Mouse (Mus musculus): ENCODE data around the gene Rnf17. TPM values are rescaled to one million over a fixed set of nuclear protein-coding genes. Genes with fewer than 3 reads are reported as not detected.

The Rnf17 gene
- polyA plus RNA-seq, 1 experiment from 2014 or later, result 1.8 TPM

DNA sequence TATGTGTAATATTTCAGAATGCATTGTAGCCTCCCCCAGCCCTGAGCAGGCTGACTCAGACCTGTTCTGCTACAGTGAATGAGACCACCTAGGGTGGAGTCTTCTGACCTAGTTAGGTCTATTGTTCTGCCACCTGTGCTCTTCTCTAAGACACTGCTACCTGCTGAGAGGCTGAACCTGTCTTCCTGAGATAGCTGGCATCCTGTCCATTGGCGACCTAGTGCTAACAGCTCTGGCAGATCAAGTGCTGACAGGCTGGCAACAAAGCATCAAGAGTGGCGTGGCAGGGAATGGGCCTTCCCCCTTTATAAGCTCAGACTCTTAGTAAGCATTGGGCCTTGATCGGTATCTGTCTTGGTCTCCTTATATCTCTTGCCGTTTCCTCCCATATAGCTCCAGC lies 148.6 kb downstream of the Rnf17 start:
- ATAC-seq (replicated peaks; ENCODE audit: extremely low read depth, insufficient read depth, low FRiP score), result no peak
- Histone ChIP-seq H3K27ac (ENCODE audit: low read length) (no peak overlapping the region), H3K27me3 (ENCODE audit: control insufficient read depth, insufficient read depth, low read length) (no peaks in the 10 kb centered on the region), H3K9me3 (replicated peaks; ENCODE audit: control insufficient read depth, low read length) (no peaks in the 10 kb centered on the region), H3K36me3 (ENCODE audit: control insufficient read depth, insufficient read depth) (peaks cover 5% of the 10 kb centered on the region; the same call in 1 of the 2 replicates), H3K9ac (ENCODE audit: low read length) (no peak overlapping the region), H3K4me2 (ENCODE audit: low read depth, low read length) (no peak overlapping the region), H3K4me1 (ENCODE audit: control insufficient read depth, insufficient read depth, low read length) (no peaks in the 10 kb centered on the region), H3K4me3 (ENCODE audit: low read length) (no peak overlapping the region)
- WGBS, result 79% methylated on average over 4 of the region's 4 CpGs

DNA sequence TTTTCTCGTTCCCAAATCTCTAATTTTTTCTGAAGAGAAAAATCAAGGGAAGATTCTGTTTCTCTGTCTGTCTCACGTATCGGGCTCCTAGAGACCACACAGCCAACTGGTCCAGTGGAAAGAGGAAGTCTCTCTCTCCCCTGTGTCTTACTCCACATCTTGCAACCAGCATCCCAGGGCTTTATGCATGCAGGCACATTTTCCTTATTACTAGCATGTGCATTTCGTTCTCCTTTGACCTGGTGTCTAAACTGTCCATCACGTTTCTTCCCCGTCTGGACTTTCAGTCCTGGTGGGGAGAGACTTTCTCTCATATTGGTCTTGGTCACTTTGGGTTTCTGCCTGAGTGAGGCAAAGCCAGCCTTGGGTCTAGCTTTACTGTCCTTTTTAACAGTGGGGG lies 150.5 kb downstream of the Rnf17 start:
- WGBS, result 88% methylated on average over 6 of the region's 6 CpGs
- Histone ChIP-seq H3K4me3 (ENCODE audit: low read length) (no peak overlapping the region), H3K9me3 (replicated peaks; ENCODE audit: control insufficient read depth, low read length) (no peaks in the 10 kb centered on the region), H3K27me3 (ENCODE audit: control insufficient read depth, insufficient read depth, low read length) (no peaks in the 10 kb centered on the region), H3K27ac (ENCODE audit: low read length) (no peak overlapping the region), H3K9ac (ENCODE audit: low read length) (no peak overlapping the region), H3K36me3 (ENCODE audit: control insufficient read depth, insufficient read depth) (peaks cover 5% of the 10 kb centered on the region; the same call in 1 of the 2 replicates), H3K4me1 (ENCODE audit: control insufficient read depth, insufficient read depth, low read length) (no peaks in the 10 kb centered on the region), H3K4me2 (ENCODE audit: low read depth, low read length) (no peak overlapping the region)
- ATAC-seq (replicated peaks; ENCODE audit: extremely low read depth, insufficient read depth, low FRiP score), result no peak

DNA sequence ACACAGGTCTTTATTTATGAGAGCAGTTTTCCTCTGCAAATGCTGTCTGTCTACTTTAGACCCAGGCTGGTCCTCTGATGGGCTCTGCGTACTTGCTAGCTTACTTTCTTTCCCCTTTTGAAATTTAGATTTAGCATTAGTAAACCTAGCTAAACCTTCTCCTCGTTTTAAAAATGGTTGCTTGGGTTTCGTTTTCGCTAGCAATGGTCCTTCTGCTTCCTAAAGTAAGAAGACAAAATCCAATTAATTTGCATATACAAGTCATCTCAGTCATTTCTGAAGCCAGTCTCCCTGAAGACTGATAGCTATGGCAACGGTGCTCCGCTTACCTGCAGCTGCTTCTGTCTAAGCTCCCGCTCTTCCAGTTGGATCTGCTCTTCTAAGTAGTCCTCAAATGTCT lies 150.9 kb downstream of the Rnf17 start:
- 93% methylated on average over 7 of the region's 7 CpGs for WGBS

DNA sequence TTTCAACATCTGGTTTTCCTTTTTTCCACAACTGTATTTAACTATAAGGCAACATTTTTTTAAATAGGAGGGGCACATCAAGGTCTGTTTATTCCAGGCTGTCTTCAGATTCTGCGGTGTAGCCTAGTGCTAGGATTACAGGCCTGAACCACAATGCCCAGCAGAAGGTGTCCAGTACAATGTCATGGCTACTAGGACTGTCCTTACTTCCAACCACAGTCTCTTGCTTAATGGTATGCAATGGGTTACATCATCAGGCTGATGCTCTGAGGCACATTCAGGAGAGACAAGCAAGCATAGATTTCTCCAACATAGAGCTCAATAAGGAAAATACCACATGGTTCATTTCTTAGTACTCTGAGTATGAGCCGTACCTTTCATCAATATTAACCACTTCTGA lies 152.3 kb downstream of the Rnf17 start:
- peaks cover 8% of the 10 kb centered on the region for H3K36me3 ChIP-seq (ENCODE audit: control insufficient read depth, insufficient read depth)
- ATAC-seq (replicated peaks; ENCODE audit: extremely low read depth, insufficient read depth, low FRiP score), result no peak
- no peaks in the 10 kb centered on the region for H3K9me3 ChIP-seq (replicated peaks; ENCODE audit: control insufficient read depth, low read length)
- H3K27ac ChIP-seq (ENCODE audit: low read length), result no peak overlapping the region
- no peaks in the 10 kb centered on the region for H3K4me1 ChIP-seq (ENCODE audit: control insufficient read depth, insufficient read depth, low read length)
- H3K4me2 ChIP-seq (ENCODE audit: low read depth, low read length), result no peak overlapping the region
- 91% methylated on average over 2 of the region's 2 CpGs for WGBS
- H3K9ac ChIP-seq (ENCODE audit: low read length), result no peak overlapping the region
- no peaks in the 10 kb centered on the region for H3K27me3 ChIP-seq (ENCODE audit: control insufficient read depth, insufficient read depth, low read length)
- H3K4me3 ChIP-seq (ENCODE audit: low read length), result no peak overlapping the region

More for the DNA sequence above, 150.9 kb downstream of the Rnf17 start:
- H3K27ac ChIP-seq (ENCODE audit: low read length), result no peak overlapping the region
- no peak for ATAC-seq (replicated peaks; ENCODE audit: extremely low read depth, insufficient read depth, low FRiP score)
- H3K4me2 ChIP-seq (ENCODE audit: low read depth, low read length), result no peak overlapping the region
- no peak overlapping the region for H3K4me3 ChIP-seq (ENCODE audit: low read length)
- no peaks in the 10 kb centered on the region for H3K9me3 ChIP-seq (replicated peaks; ENCODE audit: control insufficient read depth, low read length)
- H3K36me3 ChIP-seq (ENCODE audit: control insufficient read depth, insufficient read depth), result peaks cover 8% of the 10 kb centered on the region
- H3K4me1 ChIP-seq (ENCODE audit: control insufficient read depth, insufficient read depth, low read length), result no peaks in the 10 kb centered on the region
- H3K27me3 ChIP-seq (ENCODE audit: control insufficient read depth, insufficient read depth, low read length), result no peaks in the 10 kb centered on the region
- H3K9ac ChIP-seq (ENCODE audit: low read length), result no peak overlapping the region

DNA sequence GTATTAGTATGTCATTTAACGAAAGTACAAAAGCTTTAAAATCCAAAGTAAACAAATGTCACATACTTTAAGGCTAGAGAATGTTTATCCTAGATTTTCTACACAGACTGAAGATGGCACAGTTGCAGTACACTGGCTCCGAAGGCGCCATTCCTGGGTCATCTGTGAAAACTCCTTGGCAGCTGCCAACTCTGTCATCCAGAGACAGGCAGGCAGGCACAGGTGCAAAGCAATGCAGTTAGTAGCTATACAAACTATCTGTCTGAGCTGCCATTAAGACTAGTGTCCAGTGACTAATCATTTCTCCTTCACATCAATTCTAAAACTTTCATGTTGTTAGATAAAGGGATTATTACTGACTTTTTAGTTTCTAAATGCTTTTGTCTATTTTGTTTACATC lies 156.8 kb downstream of the Rnf17 start:
- no peak for ATAC-seq (replicated peaks; ENCODE audit: extremely low read depth, insufficient read depth, low FRiP score)
- H3K36me3 ChIP-seq (ENCODE audit: control insufficient read depth, insufficient read depth), result peaks cover 14% of the 10 kb centered on the region; the same call in 1 of the 2 replicates
- H3K4me1 ChIP-seq (ENCODE audit: control insufficient read depth, insufficient read depth, low read length), result no peaks in the 10 kb centered on the region
- no peak overlapping the region for H3K4me2 ChIP-seq (ENCODE audit: low read depth, low read length)
- WGBS, result 91% methylated on average over 3 of the region's 3 CpGs
- H3K9ac ChIP-seq (ENCODE audit: low read length), result no peak overlapping the region
- no peak overlapping the region for H3K27ac ChIP-seq (ENCODE audit: low read length)
- no peaks in the 10 kb centered on the region for H3K27me3 ChIP-seq (ENCODE audit: control insufficient read depth, insufficient read depth, low read length)
- no peaks in the 10 kb centered on the region for H3K9me3 ChIP-seq (replicated peaks; ENCODE audit: control insufficient read depth, low read length)
- no peak overlapping the region for H3K4me3 ChIP-seq (ENCODE audit: low read length)

DNA sequence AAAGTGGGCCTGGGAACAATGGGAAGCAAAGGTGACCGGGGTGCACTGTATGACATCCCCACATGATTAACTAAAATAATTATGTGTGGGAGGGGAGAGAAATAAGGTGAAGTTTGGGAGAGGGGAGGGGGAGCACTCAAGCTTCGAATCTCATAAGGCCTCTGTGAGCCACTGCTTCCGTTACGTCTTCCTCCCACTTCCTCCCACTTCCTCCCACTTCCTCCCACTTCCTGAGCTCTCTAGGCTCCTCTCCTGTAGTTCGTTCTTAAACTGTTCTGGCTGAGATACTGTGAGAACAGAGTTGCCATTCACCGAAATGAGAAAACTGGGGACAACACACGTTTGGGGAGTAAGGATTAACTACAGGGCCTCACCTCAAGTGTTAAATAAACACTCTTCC lies 165.1 kb downstream of the Rnf17 start:
- Histone ChIP-seq H3K9me3 (replicated peaks; ENCODE audit: control insufficient read depth, low read length) (no peaks in the 10 kb centered on the region), H3K9ac (ENCODE audit: low read length) (0 out of 2 replicates have a peak overlapping the region, but pooled peaks have one; percentile 20), H3K36me3 (ENCODE audit: control insufficient read depth, insufficient read depth) (peaks cover 14% of the 10 kb centered on the region; the same call in 1 of the 2 replicates), H3K4me3 (ENCODE audit: low read length) (no peak overlapping the region), H3K27ac (ENCODE audit: low read length) (no peak overlapping the region), H3K4me1 (ENCODE audit: control insufficient read depth, insufficient read depth, low read length) (peaks cover 7% of the 10 kb centered on the region), H3K4me2 (ENCODE audit: low read depth, low read length) (no peak overlapping the region), H3K27me3 (ENCODE audit: control insufficient read depth, insufficient read depth, low read length) (no peaks in the 10 kb centered on the region)
- ATAC-seq (replicated peaks; ENCODE audit: extremely low read depth, insufficient read depth, low FRiP score), result no peak
- 63% methylated on average over 7 of the region's 7 CpGs for WGBS

DNA sequence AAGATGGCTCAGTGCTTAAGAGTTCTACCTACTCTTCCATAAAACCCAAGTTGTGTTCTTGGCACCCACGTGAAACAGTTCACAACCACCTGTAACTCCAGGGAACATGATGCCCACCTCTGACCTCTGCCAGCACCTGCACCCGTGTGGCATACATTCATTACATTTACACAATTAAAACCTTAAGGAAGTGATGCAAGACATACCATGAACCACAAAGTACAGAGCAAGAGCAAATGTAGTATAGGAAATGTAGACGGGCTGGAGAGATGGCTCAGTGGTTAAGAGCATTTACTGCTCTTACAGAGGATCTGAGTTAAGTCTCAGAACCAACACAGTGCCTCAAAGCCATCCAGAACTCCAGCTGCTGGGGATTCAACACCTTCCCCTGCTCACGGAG lies 166.7 kb downstream of the Rnf17 start:
- WGBS, result 81% methylated on average over 4 of the region's 4 CpGs
- no peak for ATAC-seq (replicated peaks; ENCODE audit: extremely low read depth, insufficient read depth, low FRiP score)
- Histone ChIP-seq H3K27ac (ENCODE audit: low read length) (no peak overlapping the region), H3K36me3 (ENCODE audit: control insufficient read depth, insufficient read depth) (peaks cover 3% of the 10 kb centered on the region; the same call in 1 of the 2 replicates), H3K4me1 (ENCODE audit: control insufficient read depth, insufficient read depth, low read length) (peaks cover 7% of the 10 kb centered on the region), H3K27me3 (ENCODE audit: control insufficient read depth, insufficient read depth, low read length) (no peaks in the 10 kb centered on the region), H3K4me2 (ENCODE audit: low read depth, low read length) (no peak overlapping the region), H3K4me3 (ENCODE audit: low read length) (no peak overlapping the region), H3K9ac (ENCODE audit: low read length) (no peak overlapping the region), H3K9me3 (replicated peaks; ENCODE audit: control insufficient read depth, low read length) (no peaks in the 10 kb centered on the region)

DNA sequence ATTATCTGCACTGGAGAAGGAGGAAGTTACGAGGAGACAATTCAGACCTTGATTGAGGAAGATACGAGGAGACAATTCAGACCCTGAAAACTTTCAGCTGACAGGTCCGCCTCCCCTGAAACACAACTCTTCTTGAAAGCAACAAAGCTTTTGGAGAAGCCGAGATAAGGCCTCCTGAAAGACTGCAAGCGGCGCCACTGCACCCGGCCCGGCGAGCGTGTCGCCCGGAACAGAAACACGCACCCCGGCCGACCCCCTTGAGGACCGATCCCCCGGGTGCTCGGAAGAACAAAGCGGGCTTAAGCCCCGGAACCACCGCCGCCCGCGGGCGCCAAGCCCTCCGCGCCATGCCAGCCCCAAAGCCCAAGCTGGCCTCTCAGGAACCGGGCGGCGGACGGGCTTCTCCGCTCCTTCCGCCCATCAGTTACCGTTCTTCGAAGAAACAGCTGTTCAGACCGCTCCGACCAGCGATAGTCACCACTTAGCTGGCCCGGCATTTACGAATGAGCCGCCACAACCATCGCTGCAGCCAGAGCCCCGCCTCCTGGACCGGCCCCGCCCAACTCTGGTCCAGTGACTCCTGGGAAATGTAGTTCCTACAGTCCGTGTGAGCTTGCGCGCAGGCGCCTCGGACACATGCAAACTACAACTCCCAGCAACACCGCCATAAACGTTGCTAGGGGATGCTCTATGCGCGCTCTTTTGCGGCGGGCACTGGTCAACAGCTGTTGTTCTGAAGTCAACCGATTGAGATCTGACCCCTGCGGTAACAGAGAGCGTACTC lies 169.1 kb downstream of the Rnf17 start:
- under 1% methylated on average over 59 of the region's 59 CpGs for WGBS
- H3K27me3 ChIP-seq (ENCODE audit: control insufficient read depth, insufficient read depth, low read length), result no peaks in the 10 kb centered on the region
- ATAC-seq (replicated peaks; ENCODE audit: extremely low read depth, insufficient read depth, low FRiP score), result peak; percentile 95

DNA sequence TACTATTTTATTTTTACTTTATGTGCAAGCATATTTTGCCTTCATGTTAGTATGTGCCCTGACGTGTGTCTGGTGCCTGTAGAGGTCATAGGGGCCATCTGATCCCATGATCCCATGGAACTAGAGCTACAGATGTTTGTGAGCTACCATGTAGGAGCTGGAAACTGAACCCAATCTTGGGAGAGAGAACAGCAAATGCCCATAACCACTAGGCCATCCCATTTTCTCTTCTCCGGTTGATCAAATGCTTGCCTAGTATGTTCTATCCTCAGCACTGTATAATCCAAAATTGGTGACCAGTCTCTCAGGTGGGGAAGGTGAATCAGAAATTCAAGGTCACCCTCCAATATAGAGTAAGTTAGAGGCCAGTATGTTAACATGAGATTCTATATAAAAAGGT lies 170.2 kb downstream of the Rnf17 start:
- Histone ChIP-seq H3K4me1 (ENCODE audit: control insufficient read depth, insufficient read depth, low read length) (peaks cover 14% of the 10 kb centered on the region), H3K9ac (ENCODE audit: low read length) (peak overlapping the region; percentile 71; the same call in 1 of the 2 replicates), H3K36me3 (ENCODE audit: control insufficient read depth, insufficient read depth) (no peaks in the 10 kb centered on the region), H3K9me3 (replicated peaks; ENCODE audit: control insufficient read depth, low read length) (no peaks in the 10 kb centered on the region), H3K27me3 (ENCODE audit: control insufficient read depth, insufficient read depth, low read length) (no peaks in the 10 kb centered on the region), H3K4me2 (ENCODE audit: low read depth, low read length) (peak overlapping the region; percentile 88; the same call in 1 of the 2 replicates), H3K4me3 (ENCODE audit: low read length) (no peak overlapping the region), H3K27ac (ENCODE audit: low read length) (no peak overlapping the region)
- WGBS, result 69% methylated on average over 2 of the region's 2 CpGs
- ATAC-seq (replicated peaks; ENCODE audit: extremely low read depth, insufficient read depth, low FRiP score), result no peak

More for the DNA sequence above, 169.1 kb downstream of the Rnf17 start:
- Histone ChIP-seq H3K36me3 (ENCODE audit: control insufficient read depth, insufficient read depth) (no peaks in the 10 kb centered on the region), H3K27ac (ENCODE audit: low read length) (peak overlapping the region; percentile 49), H3K9me3 (replicated peaks; ENCODE audit: control insufficient read depth, low read length) (no peaks in the 10 kb centered on the region), H3K9ac (ENCODE audit: low read length) (peak overlapping the region; percentile 79), H3K4me2 (ENCODE audit: low read depth, low read length) (peak overlapping the region; percentile 88), H3K4me1 (ENCODE audit: control insufficient read depth, insufficient read depth, low read length) (peaks cover 13% of the 10 kb centered on the region), H3K4me3 (ENCODE audit: low read length) (peak overlapping the region; percentile 71)

All from heart, embryonic 16.5 days (tissue).